Mouse (Mus musculus) heart, postnatal 0 days (tissue): Measurements from ENCODE around the gene Slc26a8. TPM values are rescaled to one million over a fixed set of nuclear protein-coding genes. Genes with fewer than 3 reads are reported as not detected.

ENCODE experiments used
- ATAC-seq: fragments of 200-750 bp; cut with Nextera tagmentation; 2 replicates; pipeline ENCODE4 v1.8.0; 2017; ENCODE audit warnings: low read depth, moderate number of reproducible peaks, moderate library complexity; ENCODE audit not compliant: insufficient read depth
- DNase-seq: peaks from one replicate; pipeline ENCODE4 v3.0.0-alpha.2; 2016; ENCODE audit warnings: low spot score
- H3K27ac ChIP-seq: fragments of 300-500 bp; sonication (generic); 2 replicates; pipeline ENCODE4 v1.5.1; 2014; ENCODE audit warnings: low read depth, mild to moderate bottlenecking
- H3K27me3 ChIP-seq: fragments of 300-500 bp; sonication (generic); 2 replicates; pipeline ENCODE4 v1.6.1; 2014; ENCODE audit warnings: low read length, mixed read lengths; ENCODE audit not compliant: control insufficient read depth, insufficient read depth
- H3K36me3 ChIP-seq: fragments of 300-500 bp; sonication (generic); replicated peaks from 2 replicates; pipeline ENCODE4 v1.6.1; 2014; ENCODE audit warnings: low read length, mixed read lengths; ENCODE audit not compliant: control insufficient read depth, insufficient read depth
- H3K4me1 ChIP-seq: fragments of 300-500 bp; sonication (generic); 2 replicates; pipeline ENCODE4 v1.6.1; 2014; ENCODE audit warnings: antibody characterized with exemption; ENCODE audit not compliant: control insufficient read depth, insufficient read depth
- H3K4me2 ChIP-seq: fragments of 300-500 bp; sonication (generic); 2 replicates; pipeline ENCODE4 v1.6.1; 2014; ENCODE audit warnings: low read depth, mild to moderate bottlenecking, low read length, moderate library complexity
- H3K4me3 ChIP-seq: fragments of 300-500 bp; sonication (generic); 2 replicates; pipeline ENCODE4 v1.5.1; 2014; ENCODE audit warnings: low read depth, low read length
- H3K9ac ChIP-seq: fragments of 300-500 bp; sonication (generic); replicated peaks from 2 replicates; pipeline ENCODE4 v1.6.1; 2014; ENCODE audit warnings: low read depth, low read length, mixed read lengths
- H3K9me3 ChIP-seq: fragments of 300-500 bp; sonication (generic); replicated peaks from 2 replicates; pipeline ENCODE4 v1.6.1; 2016; ENCODE audit warnings: low read length; ENCODE audit not compliant: control insufficient read depth
- CTCF ChIP-seq: IDR thresholded peaks from 2 replicates; pipeline ENCODE4 v1.5.1; 2016; ENCODE audit warnings: antibody characterized with exemption, control low read depth, low read depth
- EP300 ChIP-seq: IDR thresholded peaks from 2 replicates; pipeline ENCODE4 v1.6.1; 2016; ENCODE audit warnings: antibody characterized with exemption, low read depth
- WGBS: fragments of 180-500 bp; shearing (Covaris S2); extraction: QIAGEN DNeasy Blood & Tissue Kit; methylation state at CpG from one replicate; pipeline ENCODE4 v1.1.7; 2014; 5-methylcytosine and 5-hydroxymethylcytosine counted together
- polyA plus RNA-seq: library from polyadenylated mRNA; unstranded; fragments of >200 nt; fragmentation: Nextera tagmentation; extraction: Ambion mirVana; gene quantifications from 2 replicates; pipeline ENCODE4 v1.2.1, GENCODE M21; 2015
- total RNA-seq: library from RNA; depleted of rRNA; stranded (reverse); fragments of >200 nt; gene quantifications from 2 replicates; pipeline ENCODE4 v1.2.3, GENCODE M21; 2014; ENCODE audit warnings: low replicate concordance

The Slc26a8 gene
- total and polyA plus RNA-seq, 2 experiments from 2014 or later = 0.36 TPM; not detected in 1

DNA sequence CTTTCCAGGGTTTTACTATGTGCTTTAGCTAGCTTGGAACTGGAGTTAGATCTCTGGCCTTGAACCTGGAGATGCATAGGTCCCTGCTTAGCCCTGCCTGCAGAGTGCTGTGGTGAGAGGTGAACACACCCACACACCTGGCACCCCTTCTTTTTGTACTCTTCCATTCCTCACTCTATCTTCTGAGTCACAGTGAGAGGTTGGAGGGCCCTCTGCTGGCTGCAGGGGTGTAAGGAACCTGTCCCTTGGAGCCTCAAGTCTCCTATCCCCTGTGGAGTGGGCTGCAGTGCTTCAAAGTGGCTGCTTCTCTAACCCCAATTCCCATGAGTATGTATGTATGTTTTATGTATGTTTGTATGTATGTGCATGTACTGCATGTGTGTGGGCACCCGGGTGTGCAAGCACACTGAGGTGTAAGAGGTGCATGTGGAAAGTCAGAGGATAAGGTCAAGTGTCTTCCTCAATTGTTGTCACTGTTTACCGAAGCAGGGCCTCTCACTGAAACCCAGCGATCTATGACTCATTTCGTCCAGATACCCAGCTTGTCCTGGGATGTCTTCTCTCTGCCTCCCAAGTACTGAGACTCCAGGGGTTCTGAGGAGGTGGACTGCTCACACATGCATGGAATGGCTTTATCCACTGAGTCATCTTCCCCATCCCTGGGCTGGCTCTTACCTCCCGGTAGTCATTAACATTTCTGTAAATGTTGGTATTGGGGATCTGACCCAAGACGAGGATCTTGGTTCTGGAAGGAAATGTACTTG, 41.2 kb downstream of the Slc26a8 start:
- H3K9me3 ChIP-seq = no peaks in the 10 kb centered on the region
- WGBS = 36% methylated on average over 6 of the region's 6 CpGs
- no peaks in the 10 kb centered on the region for H3K36me3 ChIP-seq
- H3K27ac ChIP-seq = no peak overlapping the region
- no peaks in the 10 kb centered on the region for H3K27me3 ChIP-seq
- TF ChIP-seq EP300 (no peak), CTCF (peak; percentile 66)
- DNase-seq (peak; percentile 32), ATAC-seq (0 out of 2 replicates have a peak, but pooled peaks have one; percentile 41)
- no peaks in the 10 kb centered on the region for H3K4me1 ChIP-seq
- no peak overlapping the region for H3K4me2 ChIP-seq
- H3K4me3 ChIP-seq = no peak overlapping the region
- no peak overlapping the region for H3K9ac ChIP-seq

DNA sequence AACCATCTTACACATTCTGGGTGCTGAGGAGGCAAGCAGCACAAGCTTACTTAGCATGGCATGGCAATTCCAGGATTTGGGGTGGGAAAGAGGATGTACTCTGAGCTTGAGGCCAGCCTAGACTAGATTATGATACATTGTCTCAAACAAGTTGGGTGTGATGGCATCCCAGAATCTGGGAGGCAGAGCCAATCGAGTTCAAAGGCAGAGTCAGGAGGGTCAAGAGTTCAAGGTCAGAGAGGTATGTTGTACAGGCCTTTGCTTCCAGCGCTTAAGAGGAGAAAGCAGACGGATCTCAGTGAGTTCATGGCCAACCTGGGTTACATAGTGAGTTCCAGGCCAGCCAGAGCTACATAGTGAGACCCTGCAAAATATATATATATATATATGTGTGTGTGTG, 43.8 kb downstream of the Slc26a8 start:
- Histone ChIP-seq H3K4me1 (no peaks in the 10 kb centered on the region), H3K36me3 (no peaks in the 10 kb centered on the region), H3K9ac (no peak overlapping the region), H3K9me3 (no peaks in the 10 kb centered on the region), H3K27me3 (no peaks in the 10 kb centered on the region), H3K4me3 (no peak overlapping the region), H3K27ac (no peak overlapping the region), H3K4me2 (no peak overlapping the region)
- ATAC-seq (no peak), DNase-seq (no peak)
- TF ChIP-seq CTCF = no peak
- no peak for TF ChIP-seq EP300
- 53% methylated on average over 3 of the region's 3 CpGs for WGBS

GRCm38 (mm10) chr17:28644112-28644511, 45.9 kb downstream of the Slc26a8 start:
- Histone ChIP-seq H3K4me2 (no peak overlapping the region), H3K36me3 (no peaks in the 10 kb centered on the region), H3K4me3 (no peak overlapping the region), H3K9me3 (no peaks in the 10 kb centered on the region), H3K9ac (no peak overlapping the region), H3K27ac (no peak overlapping the region), H3K27me3 (no peaks in the 10 kb centered on the region), H3K4me1 (no peaks in the 10 kb centered on the region)
- DNase-seq (no peak), ATAC-seq (no peak)
- TF ChIP-seq EP300 = no peak
- no peak for TF ChIP-seq CTCF
- 47% methylated on average over 4 of the region's 4 CpGs for WGBS

GRCm38 (mm10) chr17:28643697-28644096, 46.3 kb downstream of the Slc26a8 start:
- WGBS = 32% methylated on average over 3 of the region's 3 CpGs
- no peak overlapping the region for H3K9ac ChIP-seq
- no peaks in the 10 kb centered on the region for H3K9me3 ChIP-seq
- H3K36me3 ChIP-seq = no peaks in the 10 kb centered on the region
- ATAC-seq = no peak
- no peaks in the 10 kb centered on the region for H3K27me3 ChIP-seq
- no peak for DNase-seq
- H3K27ac ChIP-seq = no peak overlapping the region
- no peak overlapping the region for H3K4me2 ChIP-seq
- no peak overlapping the region for H3K4me3 ChIP-seq
- no peaks in the 10 kb centered on the region for H3K4me1 ChIP-seq
- no peak for TF ChIP-seq EP300
- no peak for TF ChIP-seq CTCF

GRCm38 (mm10) chr17:28640113-28640512, 49.9 kb downstream of the Slc26a8 start:
- Histone ChIP-seq H3K9me3 (no peaks in the 10 kb centered on the region), H3K4me3 (no peak overlapping the region), H3K4me1 (peaks cover 11% of the 10 kb centered on the region; the same call in 1 of the 2 replicates), H3K9ac (no peak overlapping the region), H3K27me3 (no peaks in the 10 kb centered on the region), H3K36me3 (no peaks in the 10 kb centered on the region), H3K27ac (no peak overlapping the region), H3K4me2 (no peak overlapping the region)
- 75% methylated on average over 3 of the region's 3 CpGs for WGBS
- no peak for ATAC-seq
- DNase-seq = no peak
- no peak for TF ChIP-seq CTCF
- TF ChIP-seq EP300 = no peak
